Mouse (Mus musculus): ENCODE measurements around the gene Yif1a. TPM values are rescaled to one million over a fixed set of nuclear protein-coding genes. Genes with fewer than 3 reads are reported as not detected.
A peak's percentile ranks its signal among the peaks of the same experiment; 100 is the strongest.

The Yif1a gene
- polyA plus RNA-seq, 1 experiment from 2014 or later = 101 TPM

- Histone ChIP-seq H3K4me3 (replicated peaks) (no peak overlapping the region), H3K4me2 (no peak overlapping the region), H3K36me3 (no peaks in the 10 kb centered on the region), H3K9me3 (replicated peaks) (no peaks in the 10 kb centered on the region), H3K4me1 (peaks cover 60% of the 10 kb centered on the region), H3K9ac (no peak overlapping the region), H3K27ac (peak overlapping the region; percentile 41; the same call in 1 of the 2 replicates), H3K27me3 (peaks cover 33% of the 10 kb centered on the region)
- 59% methylated on average over 7 of the region's 7 CpGs for WGBS
- ATAC-seq (replicated peaks; ENCODE audit: low FRiP score) = no peak
These were observed 23.2 kb upstream of the Yif1a start for GRCm38 (mm10) chr19:5065104-5065503.

GRCm38 (mm10) chr19:5067040-5067799, 21.1 kb upstream of the Yif1a start:
- Histone ChIP-seq H3K27ac (peak overlapping the region; percentile 93), H3K4me3 (replicated peaks) (peak overlapping the region; percentile 55), H3K9me3 (replicated peaks) (no peaks in the 10 kb centered on the region), H3K27me3 (peaks cover 49% of the 10 kb centered on the region), H3K4me1 (peaks cover 67% of the 10 kb centered on the region), H3K36me3 (no peaks in the 10 kb centered on the region), H3K9ac (peak overlapping the region; percentile 64; the same call in 1 of the 2 replicates), H3K4me2 (peak overlapping the region; percentile 84)
- 5% methylated on average over 15 of the region's 15 CpGs for WGBS
- no peak for ATAC-seq (replicated peaks; ENCODE audit: low FRiP score)

- no peaks in the 10 kb centered on the region for H3K9me3 ChIP-seq (replicated peaks)
- ATAC-seq (replicated peaks; ENCODE audit: low FRiP score) = peak; percentile 41
- peak within 1 kb of the TSS; percentile 93 for H3K27ac ChIP-seq
- H3K4me2 ChIP-seq = peak within 1 kb of the TSS; percentile 84
- peaks cover 75% of the 10 kb centered on the region for H3K4me1 ChIP-seq
- H3K36me3 ChIP-seq = no peaks in the 10 kb centered on the region
- under 1% methylated on average over 51 of the region's 56 CpGs for WGBS
- H3K9ac ChIP-seq = peak within 1 kb of the TSS; percentile 64
- peak within 1 kb of the TSS; percentile 55 for H3K4me3 ChIP-seq (replicated peaks)
- peaks cover 49% of the 10 kb centered on the region for H3K27me3 ChIP-seq
These were observed 20.3 kb upstream of the Yif1a start, which contains the start of gene Cd248 for GRCm38 (mm10) chr19:5067867-5068569. Gene Cd248 (plus strand): TSS chr19:5068078.

GRCm38 (mm10) chr19:5068570-5069234, 19.6 kb upstream of the Yif1a start:
- 35% methylated on average over 21 of the region's 21 CpGs for WGBS
- no peaks in the 10 kb centered on the region for H3K9me3 ChIP-seq (replicated peaks)
- H3K27ac ChIP-seq = peak overlapping the region; percentile 93; the same call in 1 of the 2 replicates
- no peaks in the 10 kb centered on the region for H3K36me3 ChIP-seq
- peak overlapping the region; percentile 55 for H3K4me3 ChIP-seq (replicated peaks)
- no peak for ATAC-seq (replicated peaks; ENCODE audit: low FRiP score)
- H3K4me1 ChIP-seq = peaks cover 75% of the 10 kb centered on the region
- H3K4me2 ChIP-seq = peak overlapping the region; percentile 84
- H3K27me3 ChIP-seq = peaks cover 50% of the 10 kb centered on the region
- peak overlapping the region; percentile 64 for H3K9ac ChIP-seq

- 78% methylated on average over 5 of the region's 5 CpGs for WGBS
- H3K27ac ChIP-seq = no peak overlapping the region; the same call in 1 of the 2 replicates
- no peaks in the 10 kb centered on the region for H3K36me3 ChIP-seq
- peaks cover 75% of the 10 kb centered on the region for H3K4me1 ChIP-seq
- no peak overlapping the region for H3K9ac ChIP-seq
- no peaks in the 10 kb centered on the region for H3K9me3 ChIP-seq (replicated peaks)
- H3K4me2 ChIP-seq = peak overlapping the region; percentile 84
- ATAC-seq (replicated peaks; ENCODE audit: low FRiP score) = no peak
- peaks cover 58% of the 10 kb centered on the region for H3K27me3 ChIP-seq
- peak overlapping the region; percentile 55 for H3K4me3 ChIP-seq (replicated peaks)
These were observed 18.9 kb upstream of the Yif1a start for GRCm38 (mm10) chr19:5069486-5069885.

GRCm38 (mm10) chr19:5069978-5070377, 18.4 kb upstream of the Yif1a start:
- Histone ChIP-seq H3K27ac (no peak overlapping the region; the same call in 1 of the 2 replicates), H3K27me3 (peaks cover 62% of the 10 kb centered on the region), H3K4me3 (replicated peaks) (peak overlapping the region; percentile 55), H3K4me1 (peaks cover 70% of the 10 kb centered on the region), H3K9ac (0 out of 2 replicates have a peak overlapping the region, but pooled peaks have one; percentile 1), H3K9me3 (replicated peaks) (no peaks in the 10 kb centered on the region), H3K4me2 (peak overlapping the region; percentile 84), H3K36me3 (no peaks in the 10 kb centered on the region)
- ATAC-seq (replicated peaks; ENCODE audit: low FRiP score) = no peak
- 86% methylated on average over 7 of the region's 7 CpGs for WGBS

- Histone ChIP-seq H3K27ac (peak overlapping the region; percentile 85), H3K4me2 (peak overlapping the region; percentile 84), H3K9me3 (replicated peaks) (no peaks in the 10 kb centered on the region), H3K4me3 (replicated peaks) (peak overlapping the region; percentile 55), H3K4me1 (peaks cover 63% of the 10 kb centered on the region), H3K36me3 (no peaks in the 10 kb centered on the region), H3K9ac (peak overlapping the region; percentile 50), H3K27me3 (peaks cover 66% of the 10 kb centered on the region)
- WGBS = 13% methylated on average over 11 of the region's 11 CpGs
- no peak for ATAC-seq (replicated peaks; ENCODE audit: low FRiP score)
These were observed 17.3 kb upstream of the Yif1a start for GRCm38 (mm10) chr19:5071077-5071476.

- WGBS = under 1% methylated on average over 40 of the region's 40 CpGs
- H3K4me3 ChIP-seq (replicated peaks) = peak overlapping the region; percentile 55
- peak overlapping the region; percentile 84 for H3K4me2 ChIP-seq
- no peaks in the 10 kb centered on the region for H3K9me3 ChIP-seq (replicated peaks)
- peak overlapping the region; percentile 50 for H3K9ac ChIP-seq
- no peaks in the 10 kb centered on the region for H3K36me3 ChIP-seq
- peaks cover 62% of the 10 kb centered on the region for H3K4me1 ChIP-seq
- H3K27me3 ChIP-seq = peaks cover 65% of the 10 kb centered on the region
- peak overlapping the region; percentile 85 for H3K27ac ChIP-seq
- peak; percentile 85 for ATAC-seq (replicated peaks; ENCODE audit: low FRiP score)
These were observed 16.6 kb upstream of the Yif1a start for GRCm38 (mm10) chr19:5071545-5072369.

- ATAC-seq (replicated peaks; ENCODE audit: low FRiP score) = peak; percentile 12; the same call in 1 of the 2 replicates
- peak overlapping the region; percentile 55 for H3K4me3 ChIP-seq (replicated peaks)
- H3K9me3 ChIP-seq (replicated peaks) = no peaks in the 10 kb centered on the region
- H3K9ac ChIP-seq = peak overlapping the region; percentile 24; the same call in 1 of the 2 replicates
- H3K27me3 ChIP-seq = peaks cover 58% of the 10 kb centered on the region
- peak overlapping the region; percentile 85 for H3K27ac ChIP-seq
- H3K36me3 ChIP-seq = no peaks in the 10 kb centered on the region
- 2% methylated on average over 20 of the region's 20 CpGs for whole genome bisulfite sequencing
- peak overlapping the region; percentile 84 for H3K4me2 ChIP-seq
- peaks cover 54% of the 10 kb centered on the region for H3K4me1 ChIP-seq
These were observed 15.8 kb upstream of the Yif1a start for GRCm38 (mm10) chr19:5072389-5073019.

GRCm38 (mm10) chr19:5073028-5073427, 15.3 kb upstream of the Yif1a start:
- no peak; the same call in 1 of the 2 replicates for ATAC-seq (replicated peaks; ENCODE audit: low FRiP score)

More at GRCm38 (mm10) chr19:5073028-5073427, 15.3 kb upstream of the Yif1a start:
- Histone ChIP-seq H3K4me1 (peaks cover 49% of the 10 kb centered on the region), H3K4me2 (peak overlapping the region; percentile 84), H3K9ac (no peak overlapping the region), H3K27ac (peak overlapping the region; percentile 85), H3K9me3 (replicated peaks) (no peaks in the 10 kb centered on the region), H3K4me3 (replicated peaks) (peak overlapping the region; percentile 55), H3K36me3 (no peaks in the 10 kb centered on the region), H3K27me3 (peaks cover 53% of the 10 kb centered on the region)
- WGBS = 1% methylated on average over 15 of the region's 15 CpGs

Measured in kidney, embryonic 15.5 days (tissue).